Mouse (Mus musculus) E14TG2a.4 (cell line): Measurements from ENCODE around the gene Rnase11.
A peak's percentile ranks its signal among the peaks of the same experiment; 100 is the strongest.

Experiments
- H3K27me3 ChIP-seq: 2 replicates; pipeline ENCODE4 v1.6.1; 2014; ENCODE audit warnings: low read length, control low read depth; ENCODE audit not compliant: insufficient read depth
- H3K36me3 ChIP-seq: 2 replicates; pipeline ENCODE4 v1.6.1; 2014; ENCODE audit warnings: low read length, control low read depth; ENCODE audit not compliant: insufficient read depth
- H3K4me1 ChIP-seq: replicated peaks from 2 replicates; pipeline ENCODE4 v1.6.1; 2014; ENCODE audit warnings: low read depth, low read length, control low read depth
- H3K4me3 ChIP-seq: replicated peaks from 2 replicates; pipeline ENCODE4 v1.5.1; 2014; ENCODE audit warnings: mild to moderate bottlenecking, low read length
- H3K9me3 ChIP-seq: 2 replicates; pipeline ENCODE4 v1.6.1; 2014; ENCODE audit warnings: low read length, control low read depth
- CTCF ChIP-seq: conservative IDR thresholded peaks from 2 replicates; pipeline ENCODE4 v1.5.1; 2014; ENCODE audit warnings: low read length
- NANOG ChIP-seq: IDR thresholded peaks from 2 replicates; pipeline ENCODE4 v1.6.1; 2014; ENCODE audit warnings: borderline replicate concordance, low read length, mixed read lengths
- POU5F1 ChIP-seq: IDR thresholded peaks from 2 replicates; pipeline ENCODE4 v1.6.1; 2014; ENCODE audit warnings: low read length, borderline replicate concordance

Gene Rnase11

GRCm38 (mm10) chr14:51057401-51057831, 7.5 kb upstream of the Rnase11 start, which contains the start of gene Rnase12:
Gene Rnase12 (minus strand): TSS chr14:51057661.
- Histone ChIP-seq H3K9me3 (no peaks in the 10 kb centered on the region), H3K36me3 (no peaks in the 10 kb centered on the region), H3K4me1 (peaks cover 59% of the 10 kb centered on the region), H3K4me3 (peak within 1 kb of the TSS; percentile 18; the same call in 1 of the 2 replicates), H3K27me3 (no peaks in the 10 kb centered on the region)
- TF ChIP-seq NANOG (no peak), CTCF (no peak), POU5F1 (no peak)

GRCm38 (mm10) chr14:51054243-51055237, 4.6 kb upstream of the Rnase11 start:
- Histone ChIP-seq H3K4me3 (no peak overlapping the region), H3K36me3 (no peaks in the 10 kb centered on the region), H3K4me1 (peaks cover 44% of the 10 kb centered on the region), H3K27me3 (no peaks in the 10 kb centered on the region), H3K9me3 (no peaks in the 10 kb centered on the region)
- TF ChIP-seq POU5F1 (no peak), NANOG (peak; percentile 85; the same call in 1 of the 2 replicates), CTCF (no peak)

GRCm38 (mm10) chr14:51053176-51053575, 3.2 kb upstream of the Rnase11 start:
- H3K36me3 ChIP-seq = no peaks in the 10 kb centered on the region
- peaks cover 34% of the 10 kb centered on the region for H3K4me1 ChIP-seq
- TF ChIP-seq CTCF (no peak), NANOG (no peak), POU5F1 (no peak)
- H3K9me3 ChIP-seq = no peaks in the 10 kb centered on the region
- H3K27me3 ChIP-seq = no peaks in the 10 kb centered on the region
- H3K4me3 ChIP-seq = no peak overlapping the region

- H3K27me3 ChIP-seq = no peaks in the 10 kb centered on the region
- H3K4me3 ChIP-seq = no peak overlapping the region
- H3K9me3 ChIP-seq = no peaks in the 10 kb centered on the region
- no peak for TF ChIP-seq POU5F1
- no peak for TF ChIP-seq NANOG
- TF ChIP-seq CTCF = no peak
- peaks cover 21% of the 10 kb centered on the region for H3K4me1 ChIP-seq
- H3K36me3 ChIP-seq = no peaks in the 10 kb centered on the region
Observed at GRCm38 (mm10) chr14:51051941-51052340, 2.0 kb upstream of the Rnase11 start.

GRCm38 (mm10) chr14:51047846-51048245, 2.1 kb downstream of the Rnase11 start:
- Histone ChIP-seq H3K4me1 (no peaks in the 10 kb centered on the region), H3K36me3 (no peaks in the 10 kb centered on the region), H3K9me3 (no peaks in the 10 kb centered on the region), H3K27me3 (no peaks in the 10 kb centered on the region), H3K4me3 (no peak overlapping the region)
- TF ChIP-seq NANOG (no peak), POU5F1 (no peak), CTCF (no peak)

- no peaks in the 10 kb centered on the region for H3K27me3 ChIP-seq
- TF ChIP-seq POU5F1 (no peak), NANOG (no peak), CTCF (no peak)
- no peaks in the 10 kb centered on the region for H3K36me3 ChIP-seq
- no peaks in the 10 kb centered on the region for H3K9me3 ChIP-seq
- H3K4me1 ChIP-seq = peaks cover 23% of the 10 kb centered on the region
- H3K4me3 ChIP-seq = no peak within 1 kb of the TSS
Observed at GRCm38 (mm10) chr14:51041769-51042168, 8.2 kb downstream of the Rnase11 start, which contains the start of gene Rnase9. Gene Rnase9 (minus strand): TSS chr14:51041869.

GRCm38 (mm10) chr14:51036214-51036613, 13.7 kb downstream of the Rnase11 start:
- Histone ChIP-seq H3K9me3 (no peaks in the 10 kb centered on the region), H3K4me1 (peaks cover 16% of the 10 kb centered on the region), H3K27me3 (no peaks in the 10 kb centered on the region), H3K36me3 (no peaks in the 10 kb centered on the region), H3K4me3 (no peak overlapping the region)
- no peak for TF ChIP-seq CTCF
- no peak for TF ChIP-seq NANOG
- no peak for TF ChIP-seq POU5F1

GRCm38 (mm10) chr14:51035206-51035605, 14.8 kb downstream of the Rnase11 start:
- TF ChIP-seq POU5F1 (no peak), CTCF (no peak), NANOG (no peak)
- Histone ChIP-seq H3K9me3 (no peaks in the 10 kb centered on the region), H3K4me1 (peaks cover 16% of the 10 kb centered on the region), H3K4me3 (no peak overlapping the region), H3K27me3 (no peaks in the 10 kb centered on the region), H3K36me3 (no peaks in the 10 kb centered on the region)
